Mouse (Mus musculus): ENCODE data around the gene Abt1. TPM values are rescaled to one million over a fixed set of nuclear protein-coding genes. Genes with fewer than 3 reads are reported as not detected.

Abt1 gene
- polyA plus RNA-seq, 1 experiment from 2014 or later: 9.3 TPM

DNA sequence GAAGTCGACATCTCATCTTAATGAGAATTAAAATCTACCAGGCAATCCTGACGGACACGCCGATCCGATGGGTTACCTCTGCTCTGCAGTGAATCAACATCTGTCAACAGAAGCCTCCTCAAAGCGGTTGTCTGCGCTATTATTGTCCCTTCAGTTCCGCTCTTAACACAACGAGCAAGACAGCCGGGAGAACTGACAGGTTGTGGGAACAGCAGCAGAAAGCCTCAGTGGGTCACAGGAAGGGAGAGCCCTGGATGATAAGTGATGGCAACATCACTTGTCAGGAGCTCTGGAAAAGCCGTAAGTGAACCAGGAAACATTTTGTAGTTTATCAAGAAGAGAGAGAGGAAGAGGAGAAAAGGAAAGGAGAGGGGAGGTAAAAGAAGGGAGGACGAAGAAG lies 12.0 kb upstream of the Abt1 start:
- Histone ChIP-seq H3K4me2 (ENCODE audit: low read length) (peak overlapping the region; percentile 49), H3K9me3 (ENCODE audit: control insufficient read depth, low read length) (no peaks in the 10 kb centered on the region), H3K27me3 (ENCODE audit: control insufficient read depth, insufficient read depth, low read length) (no peaks in the 10 kb centered on the region), H3K9ac (replicated peaks; ENCODE audit: low read length) (peak overlapping the region; percentile 3; the same call in 1 of the 2 replicates), H3K4me3 (replicated peaks; ENCODE audit: low read depth, low read length) (peak overlapping the region; percentile 32), H3K27ac (replicated peaks; ENCODE audit: low read depth, low read length) (no peak overlapping the region), H3K4me1 (ENCODE audit: control insufficient read depth, insufficient read depth, low read length) (no peaks in the 10 kb centered on the region), H3K36me3 (ENCODE audit: control insufficient read depth, insufficient read depth, low read length) (no peaks in the 10 kb centered on the region)
- peak; percentile 41 for DNase-seq
- WGBS: under 1% methylated on average over 12 of the region's 12 CpGs
- ATAC-seq (ENCODE audit: low FRiP score, low TSS enrichment): no peak

DNA sequence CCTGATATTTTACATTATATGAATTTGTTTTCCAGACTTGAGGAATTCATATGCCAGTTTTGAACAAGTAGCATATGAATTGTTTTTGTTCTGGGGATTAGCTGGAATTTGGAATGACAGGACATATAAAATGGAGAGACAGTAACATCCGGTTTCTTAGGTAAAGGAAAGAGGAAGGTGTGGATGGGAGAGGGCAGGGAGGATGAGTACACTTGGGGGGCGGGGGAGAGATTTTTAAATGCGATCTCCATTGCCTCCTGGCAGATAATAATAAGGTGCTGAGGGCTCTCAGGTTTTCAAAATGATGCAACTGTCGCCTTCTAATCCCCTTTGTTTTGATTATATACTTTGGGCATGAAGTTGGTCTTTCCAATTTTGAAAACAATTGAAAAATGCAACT lies 11.6 kb upstream of the Abt1 start:
- DNase-seq (no peak), ATAC-seq (ENCODE audit: low FRiP score, low TSS enrichment) (no peak)
- peak overlapping the region; percentile 32 for H3K4me3 ChIP-seq (replicated peaks; ENCODE audit: low read depth, low read length)
- H3K27ac ChIP-seq (replicated peaks; ENCODE audit: low read depth, low read length): no peak overlapping the region
- no peaks in the 10 kb centered on the region for H3K36me3 ChIP-seq (ENCODE audit: control insufficient read depth, insufficient read depth, low read length)
- no peaks in the 10 kb centered on the region for H3K4me1 ChIP-seq (ENCODE audit: control insufficient read depth, insufficient read depth, low read length)
- H3K4me2 ChIP-seq (ENCODE audit: low read length): peak overlapping the region; percentile 49
- peak overlapping the region; percentile 3; the same call in 1 of the 2 replicates for H3K9ac ChIP-seq (replicated peaks; ENCODE audit: low read length)
- H3K9me3 ChIP-seq (ENCODE audit: control insufficient read depth, low read length): no peaks in the 10 kb centered on the region
- 9% methylated on average over 4 of the region's 4 CpGs for WGBS
- H3K27me3 ChIP-seq (ENCODE audit: control insufficient read depth, insufficient read depth, low read length): no peaks in the 10 kb centered on the region

- H3K4me2 ChIP-seq (ENCODE audit: low read length): 0 out of 2 replicates have a peak overlapping the region, but pooled peaks have one; percentile 15
- no peak for DNase-seq
- no peak for ATAC-seq (ENCODE audit: low FRiP score, low TSS enrichment)
Observed at GRCm38 (mm10) chr13:23434426-23434825, 10.8 kb upstream of the Abt1 start.

GRCm38 (mm10) chr13:23433801-23434200 lies 10.1 kb upstream of the Abt1 start:
- WGBS: 50% methylated on average over 5 of the region's 5 CpGs

More at GRCm38 (mm10) chr13:23434426-23434825, 10.8 kb upstream of the Abt1 start:
- no peak overlapping the region for H3K4me3 ChIP-seq (replicated peaks; ENCODE audit: low read depth, low read length)
- H3K27me3 ChIP-seq (ENCODE audit: control insufficient read depth, insufficient read depth, low read length): no peaks in the 10 kb centered on the region
- no peaks in the 10 kb centered on the region for H3K36me3 ChIP-seq (ENCODE audit: control insufficient read depth, insufficient read depth, low read length)
- WGBS: 18% methylated on average over 7 of the region's 7 CpGs
- H3K9me3 ChIP-seq (ENCODE audit: control insufficient read depth, low read length): no peaks in the 10 kb centered on the region
- H3K9ac ChIP-seq (replicated peaks; ENCODE audit: low read length): no peak overlapping the region
- 0 out of 2 replicates have a peak, but pooled peaks cover 4% of the 10 kb centered on the region for H3K4me1 ChIP-seq (ENCODE audit: control insufficient read depth, insufficient read depth, low read length)
- H3K27ac ChIP-seq (replicated peaks; ENCODE audit: low read depth, low read length): no peak overlapping the region

GRCm38 (mm10) chr13:23433206-23433605 lies 9.5 kb upstream of the Abt1 start:
- H3K27ac ChIP-seq (replicated peaks; ENCODE audit: low read depth, low read length): no peak overlapping the region
- peak overlapping the region; percentile 50 for H3K4me2 ChIP-seq (ENCODE audit: low read length)
- 0 out of 2 replicates have a peak, but pooled peaks cover 10% of the 10 kb centered on the region for H3K4me1 ChIP-seq (ENCODE audit: control insufficient read depth, insufficient read depth, low read length)
- no peaks in the 10 kb centered on the region for H3K9me3 ChIP-seq (ENCODE audit: control insufficient read depth, low read length)
- DNase-seq (no peak), ATAC-seq (ENCODE audit: low FRiP score, low TSS enrichment) (no peak)
- no peaks in the 10 kb centered on the region for H3K36me3 ChIP-seq (ENCODE audit: control insufficient read depth, insufficient read depth, low read length)
- no peaks in the 10 kb centered on the region for H3K27me3 ChIP-seq (ENCODE audit: control insufficient read depth, insufficient read depth, low read length)
- peak overlapping the region; percentile 53 for H3K4me3 ChIP-seq (replicated peaks; ENCODE audit: low read depth, low read length)
- H3K9ac ChIP-seq (replicated peaks; ENCODE audit: low read length): no peak overlapping the region
- WGBS: 12% methylated on average over 5 of the region's 5 CpGs

More at GRCm38 (mm10) chr13:23433801-23434200, 10.1 kb upstream of the Abt1 start:
- Histone ChIP-seq H3K9ac (replicated peaks; ENCODE audit: low read length) (no peak overlapping the region), H3K4me3 (replicated peaks; ENCODE audit: low read depth, low read length) (no peak overlapping the region), H3K27ac (replicated peaks; ENCODE audit: low read depth, low read length) (no peak overlapping the region), H3K27me3 (ENCODE audit: control insufficient read depth, insufficient read depth, low read length) (no peaks in the 10 kb centered on the region), H3K4me2 (ENCODE audit: low read length) (peak overlapping the region; percentile 50; the same call in 1 of the 2 replicates), H3K4me1 (ENCODE audit: control insufficient read depth, insufficient read depth, low read length) (0 out of 2 replicates have a peak, but pooled peaks cover 10% of the 10 kb centered on the region), H3K9me3 (ENCODE audit: control insufficient read depth, low read length) (no peaks in the 10 kb centered on the region), H3K36me3 (ENCODE audit: control insufficient read depth, insufficient read depth, low read length) (no peaks in the 10 kb centered on the region)
- DNase-seq: no peak
- ATAC-seq (ENCODE audit: low FRiP score, low TSS enrichment): no peak

DNA sequence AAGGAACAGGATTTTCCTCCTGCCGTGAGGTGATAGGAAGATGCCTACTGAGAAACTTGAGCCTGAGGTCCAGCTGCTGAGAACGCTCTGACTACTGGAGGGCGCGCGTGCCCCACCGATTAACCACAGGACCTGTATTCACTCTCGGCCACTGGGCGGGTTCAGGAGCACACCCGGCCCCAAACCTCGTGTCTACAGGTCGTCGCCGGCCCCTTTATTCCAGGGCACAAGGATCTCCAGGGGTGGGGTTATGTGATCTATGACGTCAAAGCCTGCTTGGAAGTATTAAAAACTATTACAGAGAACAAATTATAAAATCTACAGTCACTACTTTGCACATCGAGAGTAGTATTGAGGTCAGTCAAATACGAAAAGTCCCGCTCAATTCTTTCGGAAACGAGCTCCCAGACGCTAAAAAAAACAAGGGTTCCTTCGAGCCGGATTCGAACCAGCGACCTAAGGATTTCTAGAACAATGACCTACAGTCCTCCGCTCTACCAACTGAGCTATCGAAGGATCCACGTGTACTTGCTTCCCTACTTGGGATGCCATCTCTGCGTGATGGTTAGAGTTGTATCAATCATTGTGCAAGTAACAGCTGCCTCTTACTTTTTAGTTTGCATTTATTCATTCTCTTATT lies 9.0 kb upstream of the Abt1 start:
- ATAC-seq (ENCODE audit: low FRiP score, low TSS enrichment): peak; percentile 91
- WGBS: under 1% methylated on average over 28 of the region's 28 CpGs
- H3K27me3 ChIP-seq (ENCODE audit: control insufficient read depth, insufficient read depth, low read length): no peaks in the 10 kb centered on the region

GRCm38 (mm10) chr13:23431351-23431771 lies 7.7 kb upstream of the Abt1 start:
- H3K27ac ChIP-seq (replicated peaks; ENCODE audit: low read depth, low read length): peak overlapping the region; percentile 77
- DNase-seq (peak; percentile 91), ATAC-seq (ENCODE audit: low FRiP score, low TSS enrichment) (peak; percentile 77)
- no peaks in the 10 kb centered on the region for H3K9me3 ChIP-seq (ENCODE audit: control insufficient read depth, low read length)
- peak overlapping the region; percentile 53 for H3K4me3 ChIP-seq (replicated peaks; ENCODE audit: low read depth, low read length)
- peak overlapping the region; percentile 53; the same call in 1 of the 2 replicates for H3K9ac ChIP-seq (replicated peaks; ENCODE audit: low read length)
- H3K36me3 ChIP-seq (ENCODE audit: control insufficient read depth, insufficient read depth, low read length): no peaks in the 10 kb centered on the region
- H3K4me1 ChIP-seq (ENCODE audit: control insufficient read depth, insufficient read depth, low read length): 0 out of 2 replicates have a peak, but pooled peaks cover 10% of the 10 kb centered on the region
- H3K27me3 ChIP-seq (ENCODE audit: control insufficient read depth, insufficient read depth, low read length): no peaks in the 10 kb centered on the region
- under 1% methylated on average over 15 of the region's 15 CpGs for WGBS
- peak overlapping the region; percentile 50 for H3K4me2 ChIP-seq (ENCODE audit: low read length)

More for the DNA sequence above, 9.0 kb upstream of the Abt1 start:
- Histone ChIP-seq H3K9ac (replicated peaks; ENCODE audit: low read length) (no peak overlapping the region), H3K27ac (replicated peaks; ENCODE audit: low read depth, low read length) (0 out of 2 replicates have a peak overlapping the region, but pooled peaks have one; percentile 15), H3K36me3 (ENCODE audit: control insufficient read depth, insufficient read depth, low read length) (no peaks in the 10 kb centered on the region), H3K4me2 (ENCODE audit: low read length) (peak overlapping the region; percentile 50), H3K4me3 (replicated peaks; ENCODE audit: low read depth, low read length) (peak overlapping the region; percentile 53), H3K9me3 (ENCODE audit: control insufficient read depth, low read length) (no peaks in the 10 kb centered on the region), H3K4me1 (ENCODE audit: control insufficient read depth, insufficient read depth, low read length) (0 out of 2 replicates have a peak, but pooled peaks cover 10% of the 10 kb centered on the region)
- peak; percentile 97 for DNase-seq

DNA sequence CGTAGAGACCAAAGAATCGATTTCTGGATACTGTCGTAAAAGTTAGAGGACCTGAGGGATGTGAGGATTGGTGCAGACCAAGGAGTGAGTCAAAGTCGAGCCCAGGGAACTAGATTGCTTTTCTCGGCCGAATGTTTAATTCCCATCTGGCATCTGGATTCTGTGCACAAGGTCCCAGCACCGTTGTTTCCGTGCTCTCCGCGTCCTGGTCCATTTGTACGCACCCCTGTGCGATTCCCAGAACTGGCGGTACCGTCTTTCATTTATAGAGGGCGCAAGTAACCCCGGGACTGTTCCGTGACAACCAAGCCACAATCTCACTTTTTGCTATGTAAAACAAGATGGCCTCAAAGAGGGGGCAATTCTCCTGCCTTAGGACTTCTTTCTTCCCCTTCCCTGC lies 7.1 kb upstream of the Abt1 start:
- H3K36me3 ChIP-seq (ENCODE audit: control insufficient read depth, insufficient read depth, low read length): no peaks in the 10 kb centered on the region
- no peaks in the 10 kb centered on the region for H3K27me3 ChIP-seq (ENCODE audit: control insufficient read depth, insufficient read depth, low read length)
- DNase-seq (peak; percentile 87), ATAC-seq (ENCODE audit: low FRiP score, low TSS enrichment) (peak; percentile 69)
- 0% methylated on average over 17 of the region's 17 CpGs for WGBS
- H3K4me3 ChIP-seq (replicated peaks; ENCODE audit: low read depth, low read length): peak overlapping the region; percentile 53
- H3K4me2 ChIP-seq (ENCODE audit: low read length): peak overlapping the region; percentile 50
- 0 out of 2 replicates have a peak, but pooled peaks cover 10% of the 10 kb centered on the region for H3K4me1 ChIP-seq (ENCODE audit: control insufficient read depth, insufficient read depth, low read length)
- no peaks in the 10 kb centered on the region for H3K9me3 ChIP-seq (ENCODE audit: control insufficient read depth, low read length)
- H3K9ac ChIP-seq (replicated peaks; ENCODE audit: low read length): peak overlapping the region; percentile 53
- H3K27ac ChIP-seq (replicated peaks; ENCODE audit: low read depth, low read length): peak overlapping the region; percentile 77
